Mouse (Mus musculus) splenic B cell, adult 2 months (primary cell): ENCODE data around the gene Gja5.

Experiments used
- DNase-seq: peaks from one replicate; pipeline ENCODE4 v3.0.0-alpha.2; 2011; ENCODE audit warnings: low read depth, low spot score
- H3K27me3 ChIP-seq: 2 replicates; pipeline ENCODE4 v1.6.1; 2012; ENCODE audit warnings: mild to moderate bottlenecking, low read length, moderate library complexity, mixed read lengths; ENCODE audit not compliant: control insufficient read depth, poor library complexity, insufficient read depth, severe bottlenecking
- H3K36me3 ChIP-seq: 2 replicates; pipeline ENCODE4 v1.6.1; 2012; ENCODE audit warnings: mild to moderate bottlenecking, low read length, moderate library complexity, mixed read lengths; ENCODE audit not compliant: control insufficient read depth, poor library complexity, insufficient read depth, severe bottlenecking

The Gja5 gene

GRCm38 (mm10) chr3:96970986-96971385, 66.5 kb downstream of the Gja5 start:
- Histone ChIP-seq H3K27me3 (no peaks in the 10 kb centered on the region), H3K36me3 (no peaks in the 10 kb centered on the region)
- DNase-seq = no peak

GRCm38 (mm10) chr3:96974467-96974866, 70.0 kb downstream of the Gja5 start:
- DNase-seq = no peak
- Histone ChIP-seq H3K27me3 (no peaks in the 10 kb centered on the region), H3K36me3 (no peaks in the 10 kb centered on the region)

GRCm38 (mm10) chr3:96975628-96976027, 71.1 kb downstream of the Gja5 start:
- no peak for DNase-seq
- no peaks in the 10 kb centered on the region for H3K27me3 ChIP-seq

GRCm38 (mm10) chr3:96977507-96977906, 73.0 kb downstream of the Gja5 start:
- Histone ChIP-seq H3K36me3 (no peaks in the 10 kb centered on the region), H3K27me3 (no peaks in the 10 kb centered on the region)
- peak; percentile 2 for DNase-seq

More at GRCm38 (mm10) chr3:96975628-96976027, 71.1 kb downstream of the Gja5 start:
- no peaks in the 10 kb centered on the region for H3K36me3 ChIP-seq

DNA sequence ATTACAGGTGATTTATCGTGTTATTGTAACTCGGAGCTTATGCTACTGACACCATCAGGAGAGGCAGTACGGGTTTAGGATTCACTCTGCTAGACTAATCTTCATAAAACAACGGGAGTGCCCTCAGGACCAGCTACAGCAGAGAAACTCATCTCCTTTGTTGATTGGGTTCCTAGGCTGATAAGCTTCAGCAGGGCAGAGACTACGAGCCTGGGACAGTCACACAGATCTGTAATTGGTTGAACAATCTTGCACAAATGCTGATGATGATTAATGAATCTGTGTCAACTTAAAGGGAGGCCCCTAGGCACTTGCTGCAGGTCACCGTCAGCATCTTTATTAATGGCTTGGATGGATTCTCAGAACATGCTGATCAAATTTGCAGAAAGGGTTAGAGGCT, 74.0 kb downstream of the Gja5 start:
- no peaks in the 10 kb centered on the region for H3K36me3 ChIP-seq
- H3K27me3 ChIP-seq = no peaks in the 10 kb centered on the region
- DNase-seq = no peak

DNA sequence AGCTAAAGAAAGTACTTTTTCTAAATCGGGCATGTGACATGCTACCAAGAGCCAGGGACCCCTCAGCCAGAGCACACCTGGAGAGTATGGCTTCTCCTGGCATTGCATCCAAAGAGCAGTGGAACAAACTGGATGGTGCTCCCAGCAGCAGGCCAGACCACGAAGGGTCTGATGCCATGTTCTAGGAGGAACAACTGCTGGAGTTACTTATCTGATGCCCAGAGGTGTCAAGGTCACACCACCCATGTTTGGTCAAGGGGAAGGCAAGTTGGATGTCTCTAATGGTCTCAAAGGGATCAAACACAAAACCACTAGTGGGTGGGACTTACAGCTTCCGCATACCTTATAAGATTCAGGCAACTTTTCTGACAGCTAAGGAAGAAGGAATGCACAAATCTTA, 74.5 kb downstream of the Gja5 start:
- DNase-seq = no peak
- Histone ChIP-seq H3K27me3 (no peaks in the 10 kb centered on the region), H3K36me3 (no peaks in the 10 kb centered on the region)

DNA sequence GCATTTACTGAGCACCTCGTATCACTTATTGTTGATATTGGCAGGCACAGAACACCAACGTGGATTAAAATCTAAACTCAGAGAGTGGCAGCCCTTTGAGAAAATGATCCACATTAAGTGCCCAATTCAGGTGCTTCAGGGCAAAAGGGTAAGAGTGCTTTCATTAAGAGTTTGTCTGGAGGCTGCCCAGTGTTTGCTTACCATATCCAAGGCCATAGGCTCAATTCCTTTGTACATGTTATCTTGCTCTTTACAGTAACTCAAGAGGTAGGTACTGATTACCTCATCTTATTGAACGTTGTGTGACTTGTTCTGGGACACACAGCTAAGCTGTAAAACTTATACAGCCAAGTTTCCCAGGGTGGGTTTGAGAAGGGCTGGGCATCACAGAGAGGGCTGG, 77.3 kb downstream of the Gja5 start:
- Histone ChIP-seq H3K36me3 (no peaks in the 10 kb centered on the region), H3K27me3 (no peaks in the 10 kb centered on the region)
- DNase-seq = no peak

GRCm38 (mm10) chr3:96982666-96983065, 78.2 kb downstream of the Gja5 start:
- DNase-seq = no peak
- Histone ChIP-seq H3K27me3 (no peaks in the 10 kb centered on the region), H3K36me3 (no peaks in the 10 kb centered on the region)

DNA sequence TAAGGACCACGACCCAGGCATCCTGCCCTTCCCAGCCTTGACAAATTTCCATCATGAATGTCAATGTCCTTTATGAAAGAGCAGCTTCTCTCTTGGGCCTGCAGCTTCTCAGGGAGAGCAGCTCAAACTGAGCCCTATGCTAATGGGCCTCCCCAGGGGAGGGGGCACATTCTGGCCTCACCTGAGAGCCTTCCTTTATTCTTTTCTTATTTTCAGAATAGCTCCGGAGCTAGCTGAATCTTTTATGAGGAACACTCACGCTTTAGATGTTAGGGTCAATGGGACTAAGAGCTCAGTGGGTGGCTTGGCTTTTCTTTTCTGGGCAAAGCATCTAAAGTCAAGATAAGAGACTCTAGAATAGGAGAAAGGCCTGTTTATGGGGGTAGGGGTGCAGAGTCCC, 88.0 kb downstream of the Gja5 start:
- no peaks in the 10 kb centered on the region for H3K27me3 ChIP-seq
- no peaks in the 10 kb centered on the region for H3K36me3 ChIP-seq
- DNase-seq = no peak

GRCm38 (mm10) chr3:96997770-96998169, 93.3 kb downstream of the Gja5 start:
- DNase-seq = no peak

DNA sequence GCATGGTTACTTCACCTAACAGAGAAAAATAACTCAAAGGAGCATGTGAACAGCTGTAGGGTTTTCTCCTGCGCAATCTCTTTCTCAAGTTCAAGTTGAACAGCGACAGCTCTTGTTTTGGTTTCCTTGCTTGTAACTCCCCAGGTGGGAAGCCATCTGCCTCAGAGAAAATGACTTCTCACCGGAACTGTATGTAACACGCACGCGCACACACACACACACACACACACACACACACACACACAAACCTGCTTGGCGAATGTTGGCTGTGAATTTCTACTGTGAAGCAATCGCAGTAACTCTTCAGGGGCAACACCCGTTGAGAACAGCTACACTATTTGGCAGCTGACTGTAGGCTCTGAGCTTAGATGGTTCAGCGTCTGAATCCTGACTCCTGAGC, 98.6 kb downstream of the Gja5 start:
- Histone ChIP-seq H3K27me3 (no peaks in the 10 kb centered on the region), H3K36me3 (no peaks in the 10 kb centered on the region)
- no peak for DNase-seq

More at GRCm38 (mm10) chr3:96997770-96998169, 93.3 kb downstream of the Gja5 start:
- no peaks in the 10 kb centered on the region for H3K27me3 ChIP-seq
- no peaks in the 10 kb centered on the region for H3K36me3 ChIP-seq

- no peaks in the 10 kb centered on the region for H3K36me3 ChIP-seq
- DNase-seq = no peak
- H3K27me3 ChIP-seq = no peaks in the 10 kb centered on the region
These were observed 100.0 kb downstream of the Gja5 start for GRCm38 (mm10) chr3:97004509-97004908.

- no peaks in the 10 kb centered on the region for H3K27me3 ChIP-seq
- H3K36me3 ChIP-seq = no peaks in the 10 kb centered on the region
- DNase-seq = no peak
These were observed 102.5 kb downstream of the Gja5 start for GRCm38 (mm10) chr3:97007010-97007448.

GRCm38 (mm10) chr3:97025226-97025625, 120.7 kb downstream of the Gja5 start:
- Histone ChIP-seq H3K36me3 (no peaks in the 10 kb centered on the region), H3K27me3 (no peaks in the 10 kb centered on the region)
- no peak for DNase-seq

DNA sequence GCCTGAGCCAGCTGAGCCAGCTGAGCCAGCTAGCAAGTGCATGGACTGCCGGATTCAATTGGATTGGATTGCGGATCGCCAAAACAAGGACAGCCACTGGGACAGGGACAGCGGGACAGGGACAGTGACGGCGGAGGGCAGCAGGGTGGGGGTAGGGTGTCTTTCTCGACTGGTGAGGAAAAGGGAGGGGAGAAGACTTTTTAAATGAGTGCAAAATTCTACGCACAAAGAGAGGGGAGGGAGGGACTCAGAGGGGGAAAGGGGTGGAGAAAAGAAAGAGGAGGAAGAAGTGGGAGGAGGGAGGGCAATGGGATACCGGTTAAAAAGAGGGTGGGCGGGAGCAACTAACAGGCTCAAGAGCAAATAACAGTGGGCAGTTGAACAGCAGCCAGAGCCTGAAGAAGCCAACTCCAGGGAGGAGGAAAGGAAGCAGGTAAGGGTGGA, 127.6 kb downstream of the Gja5 start:
- Histone ChIP-seq H3K27me3 (no peaks in the 10 kb centered on the region), H3K36me3 (no peaks in the 10 kb centered on the region)
- no peak for DNase-seq

- H3K36me3 ChIP-seq = no peaks in the 10 kb centered on the region
- no peak for DNase-seq
- H3K27me3 ChIP-seq = no peaks in the 10 kb centered on the region
These were observed 131.1 kb downstream of the Gja5 start for GRCm38 (mm10) chr3:97035558-97035957.
